Mouse (Mus musculus): ENCODE data around the gene Rims3. TPM values are rescaled to one million over a fixed set of nuclear protein-coding genes. Genes with fewer than 3 reads are reported as not detected.

The Rims3 gene
- total RNA-seq, 2 experiments from 2014 or later: 175 to 181 TPM

- Histone ChIP-seq H3K27ac (peak overlapping the region; percentile 82), H3K4me3 (peak overlapping the region; percentile 72)
- TF ChIP-seq CTCF (IDR thresholded peaks at IDR 0.05): no peak
- DNase-seq (ENCODE audit: extremely low spot score in 1 of 2, low spot score in 2 of 2): peak in 1 of 2 experiments; percentile 11
- intact Hi-C loops (cut with DNase I): no loop called here
These were observed 1.8 kb downstream of the Rims3 start for GRCm38 (mm10) chr4:120856376-120856775.

- no peak for TF ChIP-seq CTCF (IDR thresholded peaks at IDR 0.05)
- intact Hi-C loops (cut with DNase I): loop anchor here (2.0 kb wide), 2 partner anchors 19 to 69 kb away; no protein-coding TSS in a partner anchor
- peak overlapping the region; percentile 83 for H3K27ac ChIP-seq
- no peak overlapping the region for H3K4me3 ChIP-seq
- peak in 1 of 2 experiments; percentile 73 for DNase-seq (ENCODE audit: extremely low spot score in 1 of 2, low spot score in 2 of 2)
These were observed 5.2 kb downstream of the Rims3 start for GRCm38 (mm10) chr4:120859865-120860264.

- intact Hi-C loops (cut with DNase I): no loop called here
- no peak overlapping the region for H3K27ac ChIP-seq
These were observed 11.6 kb downstream of the Rims3 start for GRCm38 (mm10) chr4:120866211-120866610.

GRCm38 (mm10) chr4:120868246-120868645 lies 13.6 kb downstream of the Rims3 start:
- intact Hi-C loops (cut with DNase I): no loop called here
- no peak for TF ChIP-seq CTCF (IDR thresholded peaks at IDR 0.05)
- no peak overlapping the region for H3K4me3 ChIP-seq
- peak overlapping the region; percentile 45; the same call in 1 of the 2 replicates for H3K27ac ChIP-seq
- no peak for DNase-seq (ENCODE audit: extremely low spot score in 1 of 2, low spot score in 2 of 2)

More at GRCm38 (mm10) chr4:120866211-120866610, 11.6 kb downstream of the Rims3 start:
- H3K4me3 ChIP-seq: no peak overlapping the region
- no peak for DNase-seq (ENCODE audit: extremely low spot score in 1 of 2, low spot score in 2 of 2)
- no peak for TF ChIP-seq CTCF (IDR thresholded peaks at IDR 0.05)

- intact Hi-C loops (cut with DNase I): no loop called here
- H3K4me3 ChIP-seq: no peak overlapping the region
These were observed 14.4 kb downstream of the Rims3 start for GRCm38 (mm10) chr4:120868988-120869387.

GRCm38 (mm10) chr4:120870262-120870748 lies 15.7 kb downstream of the Rims3 start:
- TF ChIP-seq CTCF (IDR thresholded peaks at IDR 0.05): no peak
- Histone ChIP-seq H3K27ac (peak overlapping the region; percentile 74; the same call in 1 of the 2 replicates), H3K4me3 (no peak overlapping the region)
- no peak for DNase-seq (ENCODE audit: extremely low spot score in 1 of 2, low spot score in 2 of 2)
- intact Hi-C loops (cut with DNase I): no loop called here

More at GRCm38 (mm10) chr4:120868988-120869387, 14.4 kb downstream of the Rims3 start:
- no peak for DNase-seq (ENCODE audit: extremely low spot score in 1 of 2, low spot score in 2 of 2)
- no peak for TF ChIP-seq CTCF (IDR thresholded peaks at IDR 0.05)
- peak overlapping the region; percentile 45; the same call in 1 of the 2 replicates for H3K27ac ChIP-seq

- DNase-seq (ENCODE audit: extremely low spot score in 1 of 2, low spot score in 2 of 2): no peak
- Histone ChIP-seq H3K4me3 (no peak overlapping the region), H3K27ac (no peak overlapping the region)
- no peak for TF ChIP-seq CTCF (IDR thresholded peaks at IDR 0.05)
- intact Hi-C loops (cut with DNase I): no loop called here
These were observed 21.3 kb downstream of the Rims3 start for GRCm38 (mm10) chr4:120875961-120876360.

GRCm38 (mm10) chr4:120878728-120879127 lies 24.1 kb downstream of the Rims3 start:
- Histone ChIP-seq H3K4me3 (no peak overlapping the region), H3K27ac (peak overlapping the region; percentile 77)
- intact Hi-C loops (cut with DNase I): loop anchor here (2.0 kb wide), 1 partner anchor 18 kb away; no protein-coding TSS in a partner anchor
- no peak for TF ChIP-seq CTCF (IDR thresholded peaks at IDR 0.05)
- peak in 1 of 2 experiments; percentile 53 for DNase-seq (ENCODE audit: extremely low spot score in 1 of 2, low spot score in 2 of 2)

GRCm38 (mm10) chr4:120879386-120879785 lies 24.8 kb downstream of the Rims3 start:
- Histone ChIP-seq H3K4me3 (no peak overlapping the region), H3K27ac (peak overlapping the region; percentile 77)
- intact Hi-C loops (cut with DNase I): loop anchor here (2.0 kb wide), 1 partner anchor 19 kb away; no protein-coding TSS in a partner anchor
- no peak for TF ChIP-seq CTCF (IDR thresholded peaks at IDR 0.05)
- no peak for DNase-seq (ENCODE audit: extremely low spot score in 1 of 2, low spot score in 2 of 2)

GRCm38 (mm10) chr4:120880731-120881432 lies 26.3 kb downstream of the Rims3 start:
- Histone ChIP-seq H3K27ac (peak overlapping the region; percentile 80), H3K4me3 (no peak overlapping the region)
- intact Hi-C loops (cut with DNase I): no loop called here
- TF ChIP-seq CTCF (IDR thresholded peaks at IDR 0.05): no peak
- DNase-seq (ENCODE audit: extremely low spot score in 1 of 2, low spot score in 2 of 2): peak in 1 of 2 experiments; percentile 36

GRCm38 (mm10) chr4:120882002-120882625 lies 27.5 kb downstream of the Rims3 start:
- intact Hi-C loops (cut with DNase I): no loop called here
- Histone ChIP-seq H3K4me3 (no peak overlapping the region), H3K27ac (peak overlapping the region; percentile 57; the same call in 1 of the 2 replicates)
- DNase-seq (ENCODE audit: extremely low spot score in 1 of 2, low spot score in 2 of 2): peak; percentile 56 to 69
- no peak for TF ChIP-seq CTCF (IDR thresholded peaks at IDR 0.05)
